Mouse (Mus musculus) adrenal gland, postnatal 0 days (tissue): ENCODE measurements around the gene Tmed4. TPM values are rescaled to one million over a fixed set of nuclear protein-coding genes. Genes with fewer than 3 reads are reported as not detected.

Experiments used
- polyA plus RNA-seq: library from polyadenylated mRNA; unstranded; fragments of >200 nt; fragmentation: Nextera tagmentation; extraction: Ambion mirVana; gene quantifications from 2 replicates; pipeline ENCODE4 v1.2.1, GENCODE M21; 2015

Tmed4 gene
- 109 and 133 TPM in 2 replicates for polyA plus RNA-seq

GRCm38 (mm10) chr11:6274387-6275093 lies at the start of gene Tmed4:
Gene Tmed4, minus strand, starts transcription at chr11:6274870.

GRCm38 (mm10) chr11:6291401-6292115 lies 16.9 kb upstream of the Tmed4 start, which contains the start of gene Ogdh:
Gene Ogdh, plus strand, starts transcription at chr11:6291633.

GRCm38 (mm10) chr11:6267320-6268254 lies 7.1 kb downstream of the Tmed4 start, which contains the start of gene Ddx56:
Gene Ddx56, minus strand, starts transcription at chr11:6267772.

GRCm38 (mm10) chr11:6230012-6230411 lies 44.7 kb downstream of the Tmed4 start, which contains the start of gene Npc1l1:
Gene Npc1l1, minus strand, starts transcription at chr11:6230143.

Other genes starting within 250 kb of the Tmed4 start
- 9.7 and 10.8 TPM in 2 replicates for gene Camk2b, start 208.5 kb downstream of the Tmed4 start, polyA plus RNA-seq
- gene A730071L15Rik, start 74.8 kb downstream of the Tmed4 start, polyA plus RNA-seq: 0.40 and 0.47 TPM in 2 replicates
- gene Nudcd3, start 74.5 kb downstream of the Tmed4 start, polyA plus RNA-seq: 23.1 and 26.0 TPM in 2 replicates
- gene Npc1l1, start 44.7 kb downstream of the Tmed4 start, polyA plus RNA-seq: 0.39 TPM in 1 of 2 replicates, not detected in the other
- gene Ddx56, start 7.1 kb downstream of the Tmed4 start, polyA plus RNA-seq: 45.9 and 67.8 TPM in 2 replicates
- 66.6 and 113 TPM in 2 replicates for gene Ogdh, start 16.8 kb upstream of the Tmed4 start, polyA plus RNA-seq
- 6.6 and 9.3 TPM in 2 replicates for gene Zmiz2, start 114.2 kb upstream of the Tmed4 start, polyA plus RNA-seq
- gene Ppia, start 140.6 kb upstream of the Tmed4 start, polyA plus RNA-seq: 5,985 and 7,192 TPM in 2 replicates
- gene H2afv, start 169.6 kb upstream of the Tmed4 start, polyA plus RNA-seq: 261 and 304 TPM in 2 replicates
- gene Purb, start 201.0 kb upstream of the Tmed4 start, polyA plus RNA-seq: 10.9 and 13.8 TPM in 2 replicates
- 1.7 and 1.8 TPM in 2 replicates for gene Myo1g, start 246.1 kb upstream of the Tmed4 start, polyA plus RNA-seq